Mouse (Mus musculus): ENCODE data around the gene Mgll. TPM values are rescaled to one million over a fixed set of nuclear protein-coding genes. Genes with fewer than 3 reads are reported as not detected.

Mgll gene
- polyA plus RNA-seq, 1 experiment, result 19.9 TPM

DNA sequence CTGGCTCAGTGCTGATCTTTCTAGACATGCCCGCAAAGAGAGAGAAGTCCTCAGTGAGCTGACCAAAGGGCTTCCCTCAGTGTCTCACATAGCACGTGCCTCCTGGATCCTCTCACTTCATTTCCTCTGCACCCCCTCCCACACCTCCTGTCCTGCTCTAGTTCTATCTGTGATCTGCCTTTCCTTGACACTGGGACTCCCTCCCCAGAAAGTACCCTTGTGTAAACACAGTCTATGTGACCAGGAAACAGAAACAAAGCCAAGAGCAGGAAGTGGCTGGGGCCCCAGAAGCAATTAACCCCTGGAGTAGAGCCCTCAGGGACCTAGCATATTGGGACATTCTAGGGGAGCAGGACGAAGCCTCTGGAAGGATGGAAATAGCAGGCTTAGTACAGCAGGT is 96.6 kb downstream of the Mgll start:
- H3K4me3 ChIP-seq (ENCODE audit: insufficient read depth, low read length), result no peak overlapping the region
- no peaks in the 10 kb centered on the region for H3K4me1 ChIP-seq (ENCODE audit: control insufficient read depth, insufficient read depth, low read length)
- H3K27ac ChIP-seq (ENCODE audit: insufficient read depth, low read length), result no peak overlapping the region
- no peak for TF ChIP-seq CTCF (IDR thresholded peaks at IDR 0.05; ENCODE audit: borderline replicate concordance, insufficient read depth, low read length)
- TF ChIP-seq POLR2A (IDR thresholded peaks at IDR 0.05; ENCODE audit: low read depth, low read length), result no peak

DNA sequence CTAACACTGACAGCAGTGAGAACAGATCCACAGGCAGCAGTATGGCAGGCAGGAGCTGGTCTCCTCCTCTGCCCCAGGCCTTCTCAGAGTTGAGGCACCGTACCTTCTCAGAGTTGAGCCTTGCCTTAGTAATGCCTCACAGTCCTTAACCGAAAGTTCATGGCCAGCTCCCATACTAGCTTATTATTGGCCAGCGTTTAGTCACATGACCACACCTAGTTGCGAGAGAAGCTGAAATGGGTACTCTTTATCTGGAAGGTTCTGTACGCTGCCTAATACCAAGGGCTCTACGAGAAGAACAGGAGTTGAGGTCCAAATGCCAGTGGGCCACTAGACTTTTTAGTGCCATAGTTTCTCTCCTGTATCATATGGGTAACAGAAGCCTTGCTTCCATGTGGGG is 97.1 kb downstream of the Mgll start:
- TF ChIP-seq POLR2A (IDR thresholded peaks at IDR 0.05; ENCODE audit: low read depth, low read length), result no peak
- TF ChIP-seq CTCF (IDR thresholded peaks at IDR 0.05; ENCODE audit: borderline replicate concordance, insufficient read depth, low read length), result no peak
- H3K4me3 ChIP-seq (ENCODE audit: insufficient read depth, low read length), result no peak overlapping the region
- H3K27ac ChIP-seq (ENCODE audit: insufficient read depth, low read length), result no peak overlapping the region
- no peaks in the 10 kb centered on the region for H3K4me1 ChIP-seq (ENCODE audit: control insufficient read depth, insufficient read depth, low read length)

DNA sequence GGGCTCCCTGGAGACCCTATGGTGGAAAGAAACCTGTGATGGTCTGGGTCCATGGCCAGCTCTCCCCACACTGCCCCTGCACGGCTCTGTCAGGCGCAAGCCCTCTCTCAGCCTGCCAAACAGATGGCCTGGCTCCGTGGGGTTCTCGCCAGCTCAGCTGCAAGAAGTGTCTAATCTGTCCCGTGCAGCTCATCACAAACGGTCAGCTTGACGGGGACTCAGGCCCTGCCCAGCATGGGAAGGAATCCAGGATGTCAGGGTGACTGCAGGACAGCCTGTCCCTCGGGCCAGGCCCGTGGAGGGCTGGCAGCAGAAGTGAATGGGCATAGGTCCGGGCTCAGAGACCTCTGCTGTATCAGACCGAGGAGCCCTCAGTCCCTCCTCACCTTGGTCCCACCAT is 97.7 kb downstream of the Mgll start:
- Histone ChIP-seq H3K4me3 (ENCODE audit: insufficient read depth, low read length) (no peak overlapping the region), H3K27ac (ENCODE audit: insufficient read depth, low read length) (no peak overlapping the region), H3K4me1 (ENCODE audit: control insufficient read depth, insufficient read depth, low read length) (no peaks in the 10 kb centered on the region)
- no peak for TF ChIP-seq POLR2A (IDR thresholded peaks at IDR 0.05; ENCODE audit: low read depth, low read length)
- TF ChIP-seq CTCF (IDR thresholded peaks at IDR 0.05; ENCODE audit: borderline replicate concordance, insufficient read depth, low read length), result no peak

DNA sequence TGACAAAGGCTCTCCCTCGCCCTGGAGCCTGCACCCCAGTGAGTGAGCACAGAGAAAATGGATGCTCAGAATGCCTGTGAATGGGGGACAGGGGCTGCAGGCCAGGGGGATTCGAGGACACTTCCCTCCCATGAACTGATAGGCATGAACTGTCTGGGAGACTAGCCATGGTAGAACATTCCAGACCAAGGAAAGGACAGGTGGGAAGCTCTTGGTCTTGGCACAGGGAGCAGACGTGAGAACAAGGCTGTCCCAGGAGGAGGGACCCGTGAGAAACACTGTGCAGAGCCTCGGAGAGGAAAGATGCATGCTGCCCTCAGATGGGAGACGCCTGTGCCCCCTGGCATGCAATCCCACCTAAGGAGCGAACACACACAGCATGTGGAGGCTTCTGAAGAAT is 100.0 kb downstream of the Mgll start:
- no peak overlapping the region for H3K4me3 ChIP-seq (ENCODE audit: insufficient read depth, low read length)
- TF ChIP-seq POLR2A (IDR thresholded peaks at IDR 0.05; ENCODE audit: low read depth, low read length) (no peak), CTCF (IDR thresholded peaks at IDR 0.05; ENCODE audit: borderline replicate concordance, insufficient read depth, low read length) (no peak)
- H3K4me1 ChIP-seq (ENCODE audit: control insufficient read depth, insufficient read depth, low read length), result no peaks in the 10 kb centered on the region
- no peak overlapping the region for H3K27ac ChIP-seq (ENCODE audit: insufficient read depth, low read length)

DNA sequence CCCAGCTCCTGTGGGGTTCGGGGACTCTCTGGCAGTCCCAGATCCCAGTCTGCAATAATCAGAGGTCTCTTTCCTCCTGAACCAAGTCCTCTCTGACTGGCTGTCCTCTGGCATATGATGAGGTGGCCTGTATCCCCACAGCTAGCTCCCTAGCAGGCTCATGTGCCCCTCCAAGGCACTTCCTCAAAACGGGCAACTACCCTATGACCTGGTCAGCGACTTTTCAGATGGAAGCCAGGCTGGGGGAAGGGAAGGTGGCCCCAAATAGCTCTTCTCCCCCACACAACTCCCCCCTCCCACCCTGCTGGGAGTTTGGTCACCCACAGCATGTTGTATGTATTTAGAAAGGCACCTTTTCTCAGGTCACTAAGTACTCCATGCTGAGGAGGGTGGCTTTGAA is 101.9 kb downstream of the Mgll start:
- TF ChIP-seq CTCF (IDR thresholded peaks at IDR 0.05; ENCODE audit: borderline replicate concordance, insufficient read depth, low read length), result no peak
- TF ChIP-seq POLR2A (IDR thresholded peaks at IDR 0.05; ENCODE audit: low read depth, low read length), result no peak
- Histone ChIP-seq H3K4me1 (ENCODE audit: control insufficient read depth, insufficient read depth, low read length) (no peaks in the 10 kb centered on the region), H3K4me3 (ENCODE audit: insufficient read depth, low read length) (no peak overlapping the region), H3K27ac (ENCODE audit: insufficient read depth, low read length) (no peak overlapping the region)

DNA sequence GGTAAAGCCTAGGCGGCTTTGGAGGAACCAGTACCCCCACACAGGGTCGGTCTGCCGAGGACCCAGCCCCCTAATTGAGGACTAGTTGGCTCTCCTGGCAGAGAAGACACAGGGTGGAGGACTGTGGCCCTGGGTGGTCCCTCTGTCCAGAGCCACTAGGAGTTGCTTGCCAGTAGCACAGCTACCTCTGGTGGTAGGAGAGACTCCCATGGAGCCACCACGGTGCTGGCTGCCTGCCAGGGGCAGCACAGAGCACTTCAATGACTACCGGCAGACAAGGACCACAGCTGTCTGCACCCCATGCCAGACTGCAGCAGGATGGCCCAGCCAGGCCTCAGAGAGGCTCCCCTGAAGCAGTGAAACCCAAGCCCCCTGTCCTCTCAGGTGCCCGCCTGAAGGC is 102.3 kb downstream of the Mgll start:
- no peak overlapping the region for H3K27ac ChIP-seq (ENCODE audit: insufficient read depth, low read length)
- TF ChIP-seq POLR2A (IDR thresholded peaks at IDR 0.05; ENCODE audit: low read depth, low read length) (no peak), CTCF (IDR thresholded peaks at IDR 0.05; ENCODE audit: borderline replicate concordance, insufficient read depth, low read length) (no peak)
- no peaks in the 10 kb centered on the region for H3K4me1 ChIP-seq (ENCODE audit: control insufficient read depth, insufficient read depth, low read length)
- H3K4me3 ChIP-seq (ENCODE audit: insufficient read depth, low read length), result no peak overlapping the region

DNA sequence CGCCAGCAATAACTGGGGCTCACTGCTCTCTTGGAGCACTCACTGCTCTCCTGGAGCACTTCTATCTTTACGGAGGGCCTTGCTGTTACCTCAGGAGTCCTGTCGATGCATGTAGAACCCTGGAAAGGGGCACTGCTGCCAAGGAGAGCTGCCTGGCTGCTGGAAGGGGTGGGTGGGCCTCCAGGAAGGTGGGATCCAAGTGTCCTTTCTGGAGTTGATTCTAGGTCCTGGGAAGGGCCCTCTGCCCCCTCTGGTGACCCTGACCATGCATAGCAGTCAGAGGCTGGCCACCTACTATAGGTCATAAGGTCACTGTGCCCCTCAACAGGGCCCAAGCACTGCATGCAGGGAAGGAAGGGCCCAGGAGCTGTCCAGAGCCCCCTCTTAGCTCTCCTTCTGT is 102.8 kb downstream of the Mgll start:
- TF ChIP-seq CTCF (IDR thresholded peaks at IDR 0.05; ENCODE audit: borderline replicate concordance, insufficient read depth, low read length) (no peak), POLR2A (IDR thresholded peaks at IDR 0.05; ENCODE audit: low read depth, low read length) (no peak)
- H3K4me3 ChIP-seq (ENCODE audit: insufficient read depth, low read length), result no peak overlapping the region
- no peaks in the 10 kb centered on the region for H3K4me1 ChIP-seq (ENCODE audit: control insufficient read depth, insufficient read depth, low read length)
- no peak overlapping the region for H3K27ac ChIP-seq (ENCODE audit: insufficient read depth, low read length)

DNA sequence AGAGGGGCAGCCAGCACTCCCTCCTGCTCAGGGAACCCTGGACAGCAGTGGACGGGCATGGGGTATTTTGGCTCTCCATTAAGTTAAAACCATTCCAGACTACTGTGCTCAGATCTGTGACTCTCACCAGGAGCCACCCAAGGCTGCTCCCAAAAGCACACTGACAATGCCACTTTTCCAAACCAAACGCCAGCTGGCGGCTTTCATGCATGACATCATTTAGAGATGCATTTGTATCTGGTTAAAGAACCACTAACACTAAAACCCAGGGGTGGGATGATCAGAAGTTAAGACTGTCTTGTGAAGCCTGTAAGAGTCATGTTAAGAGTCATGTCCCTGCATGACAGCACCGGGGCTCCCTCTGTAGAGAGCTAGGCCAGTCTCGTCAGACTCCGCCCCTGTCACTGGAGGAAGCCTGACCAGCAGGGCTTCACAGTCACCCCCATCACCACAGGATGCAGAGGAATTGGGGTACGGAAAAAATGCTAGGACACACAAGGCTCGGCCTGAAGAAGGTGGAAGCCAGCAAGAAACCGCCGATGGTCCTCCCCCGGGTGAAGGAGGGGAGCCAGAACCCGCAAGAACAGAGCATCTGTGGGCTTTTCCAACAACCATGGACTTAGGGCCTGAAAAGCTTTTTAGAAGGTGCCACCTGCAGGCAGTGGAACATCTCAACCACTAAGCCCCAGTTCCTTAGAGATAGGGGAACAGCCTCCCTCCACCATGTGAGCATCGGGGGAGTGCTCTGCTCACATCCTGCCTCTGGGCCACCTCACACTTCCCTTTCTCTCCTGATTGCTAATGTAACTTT is 103.4 kb downstream of the Mgll start:
- Histone ChIP-seq H3K4me1 (ENCODE audit: control insufficient read depth, insufficient read depth, low read length) (no peaks in the 10 kb centered on the region), H3K27ac (ENCODE audit: insufficient read depth, low read length) (no peak overlapping the region), H3K4me3 (ENCODE audit: insufficient read depth, low read length) (no peak overlapping the region)
- TF ChIP-seq CTCF (IDR thresholded peaks at IDR 0.05; ENCODE audit: borderline replicate concordance, insufficient read depth, low read length) (no peak), POLR2A (IDR thresholded peaks at IDR 0.05; ENCODE audit: low read depth, low read length) (no peak)

DNA sequence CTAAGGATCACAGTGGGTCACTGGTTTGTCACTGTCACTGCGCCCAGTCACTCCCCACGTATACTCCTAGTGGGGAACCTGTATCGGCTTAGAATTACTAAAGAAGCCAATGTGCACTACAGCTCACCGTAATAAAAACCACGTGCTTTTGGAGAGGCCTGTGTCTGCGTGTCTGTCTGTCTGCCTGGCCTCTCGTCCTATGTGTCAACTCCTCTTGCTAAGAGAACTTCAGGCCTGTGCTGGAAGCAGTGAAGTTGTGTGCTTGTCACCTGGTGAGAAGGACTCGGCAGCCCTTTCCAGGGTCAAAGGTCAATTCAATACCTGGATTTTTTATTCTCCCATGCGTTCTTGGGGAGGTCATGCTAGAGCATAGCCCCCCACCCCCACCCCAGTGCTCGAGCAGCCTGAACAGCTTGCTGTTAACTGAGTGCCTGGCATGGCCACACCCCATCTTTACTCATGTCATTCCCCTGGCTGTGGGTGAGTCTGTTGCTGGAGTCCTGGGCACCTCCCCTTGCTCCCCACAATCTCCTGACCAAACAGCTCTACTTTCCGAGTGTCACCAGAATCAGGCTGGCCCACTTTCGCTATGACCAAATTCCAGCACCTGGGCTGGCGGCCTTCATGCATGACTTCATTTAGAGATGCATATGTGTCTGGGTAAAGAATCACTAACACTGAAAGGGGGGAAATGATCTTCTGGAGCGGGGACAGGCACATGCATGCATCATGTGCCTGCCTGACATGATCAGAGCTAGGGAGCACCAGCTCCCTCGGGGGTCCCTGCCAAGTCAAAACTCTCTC is 104.2 kb downstream of the Mgll start:
- H3K27ac ChIP-seq (ENCODE audit: insufficient read depth, low read length), result no peak overlapping the region
- TF ChIP-seq CTCF (IDR thresholded peaks at IDR 0.05; ENCODE audit: borderline replicate concordance, insufficient read depth, low read length) (no peak), POLR2A (IDR thresholded peaks at IDR 0.05; ENCODE audit: low read depth, low read length) (no peak)
- H3K4me3 ChIP-seq (ENCODE audit: insufficient read depth, low read length), result no peak overlapping the region
- H3K4me1 ChIP-seq (ENCODE audit: control insufficient read depth, insufficient read depth, low read length), result no peaks in the 10 kb centered on the region

DNA sequence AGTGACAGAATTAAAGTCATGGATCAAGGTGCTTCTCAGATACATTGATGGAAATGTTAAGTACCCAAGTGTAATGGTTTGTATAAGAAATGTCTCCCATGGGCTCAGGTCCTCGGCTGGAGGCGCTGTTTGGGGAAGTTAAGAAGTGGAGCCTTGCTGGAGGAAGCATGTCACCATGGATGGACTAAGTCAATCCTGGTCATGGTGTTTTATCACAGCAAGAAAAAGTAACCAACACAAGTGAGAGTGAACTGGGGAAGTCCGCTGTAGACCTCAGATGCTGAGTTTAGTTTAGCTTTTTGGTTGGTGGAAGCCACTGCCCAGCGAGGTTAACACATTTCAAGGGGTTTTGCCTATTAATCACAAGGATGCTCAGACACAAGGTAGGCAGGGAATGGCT is 105.4 kb downstream of the Mgll start:
- Histone ChIP-seq H3K4me1 (ENCODE audit: control insufficient read depth, insufficient read depth, low read length) (no peaks in the 10 kb centered on the region), H3K27ac (ENCODE audit: insufficient read depth, low read length) (no peak overlapping the region), H3K4me3 (ENCODE audit: insufficient read depth, low read length) (no peak overlapping the region)
- TF ChIP-seq POLR2A (IDR thresholded peaks at IDR 0.05; ENCODE audit: low read depth, low read length) (no peak), CTCF (IDR thresholded peaks at IDR 0.05; ENCODE audit: borderline replicate concordance, insufficient read depth, low read length) (no peak)
